ENCODE assay signal across 8 mouse cellular contexts in genomic region chr10:59880029-59880386, GRCm38 (mm10). TPM values are rescaled to one million over a fixed set of nuclear protein-coding genes. Genes with fewer than 3 reads are reported as not detected.
DNase-seq lines count a peak whose midpoint lies in the region; ATAC-seq lines count a peak whose summit lies in the region.

No protein-coding gene starts in this region.

- WGBS in heart, embryonic 14.5 days: under 1% methylated on average over 13 of the region's 13 CpGs
- under 1% methylated on average over 13 of the region's 13 CpGs for WGBS in hindbrain, embryonic 15.5 days
- under 1% methylated on average over 13 of the region's 13 CpGs for WGBS in midbrain, embryonic 11.5 days

- peak overlapping the region; percentile 98 for H3K9ac ChIP-seq in heart, embryonic 14.5 days (ENCODE audit: low read length)
- peak overlapping the region; percentile 82 for H3K9ac ChIP-seq in hindbrain, embryonic 15.5 days
- peak overlapping the region; percentile 100 for H3K9ac ChIP-seq in midbrain, embryonic 11.5 days (ENCODE audit: low read length)

- no peaks in the 10 kb centered on the region for H3K9me3 ChIP-seq in heart, embryonic 14.5 days (ENCODE audit: control insufficient read depth, low read length)
- H3K9me3 ChIP-seq in hindbrain, embryonic 15.5 days: no peaks in the 10 kb centered on the region
- H3K9me3 ChIP-seq in midbrain, embryonic 11.5 days (ENCODE audit: control insufficient read depth, low read length): no peaks in the 10 kb centered on the region

- ATAC-seq in heart, embryonic 14.5 days (ENCODE audit: insufficient number of reproducible peaks, insufficient read depth, low FRiP score, low read depth): peak; percentile 15; the same call in 1 of the 2 replicates
- ATAC-seq in activated CD4-positive, CD25-positive, alpha-beta regulatory T cell, adult 4 months: peak; percentile 4
- peak; percentile 72 for ATAC-seq in hindbrain, embryonic 15.5 days (ENCODE audit: low FRiP score, low read depth)
- ATAC-seq in midbrain, embryonic 11.5 days (ENCODE audit: low FRiP score): no peak; the same call in 1 of the 2 replicates

- H3K4me2 ChIP-seq in heart, embryonic 14.5 days (ENCODE audit: low read length): peak overlapping the region; percentile 90
- peak overlapping the region; percentile 77 for H3K4me2 ChIP-seq in hindbrain, embryonic 15.5 days
- peak overlapping the region; percentile 85 for H3K4me2 ChIP-seq in midbrain, embryonic 11.5 days

- DNase-seq in heart, postnatal 10 days: no peak
- no peak for DNase-seq in midbrain, embryonic 11.5 days (ENCODE audit: low spot score, missing footprints)
- DNase-seq in urinary bladder, postnatal 14 days (ENCODE audit: low spot score): no peak
- DNase-seq in right cerebral cortex, postnatal 36 days (ENCODE audit: low spot score in 2 of 2): no peak
- DNase-seq in thymus, postnatal 36 days: no peak

- H3K4me1 ChIP-seq in heart, embryonic 14.5 days (ENCODE audit: control insufficient read depth in 2 of 2, insufficient read depth in 2 of 2, low read length in 2 of 2): peaks cover 2 to 10% of the 10 kb centered on the region in 2 experiments; a peak in 3 of 4 replicates
- peaks cover 20% of the 10 kb centered on the region for H3K4me1 ChIP-seq in hindbrain, embryonic 15.5 days (replicated peaks)
- H3K4me1 ChIP-seq in midbrain, embryonic 11.5 days (ENCODE audit: control insufficient read depth, insufficient read depth, low read length): peaks cover 7% of the 10 kb centered on the region

- peak overlapping the region; percentile 96 to 100 for H3K27ac ChIP-seq in heart, embryonic 14.5 days (replicated peaks in 1 of 2; ENCODE audit: control insufficient read depth in 1 of 2, insufficient read depth in 1 of 2, low read depth in 2 of 2, low read length in 2 of 2)
- peak overlapping the region; percentile 100 for H3K27ac ChIP-seq in hindbrain, embryonic 15.5 days (replicated peaks)
- H3K27ac ChIP-seq in midbrain, embryonic 11.5 days (ENCODE audit: low read depth, low read length): peak overlapping the region; percentile 100

- no peaks in the 10 kb centered on the region for H3K27me3 ChIP-seq in heart, embryonic 14.5 days (ENCODE audit: control insufficient read depth, insufficient read depth, low read length)
- H3K27me3 ChIP-seq in hindbrain, embryonic 15.5 days: no peaks in the 10 kb centered on the region
- no peaks in the 10 kb centered on the region for H3K27me3 ChIP-seq in midbrain, embryonic 11.5 days (ENCODE audit: control insufficient read depth, insufficient read depth, low read length)

- peak overlapping the region; percentile 74 to 97 for H3K4me3 ChIP-seq in heart, embryonic 14.5 days (ENCODE audit: control insufficient read depth in 1 of 2, insufficient read depth in 1 of 2, low read depth in 1 of 2, low read length in 2 of 2)
- peak overlapping the region; percentile 87 for H3K4me3 ChIP-seq in hindbrain, embryonic 15.5 days
- H3K4me3 ChIP-seq in midbrain, embryonic 11.5 days (ENCODE audit: low read depth, low read length): peak overlapping the region; percentile 91

- intact Hi-C loops in heart, postnatal 10 days (cut with DNase I): no loop called here

- peaks cover 10% of the 10 kb centered on the region; the same call in 1 of the 2 replicates for H3K36me3 ChIP-seq in heart, embryonic 14.5 days (ENCODE audit: control insufficient read depth, insufficient read depth, low read length)
- no peaks in the 10 kb centered on the region for H3K36me3 ChIP-seq in hindbrain, embryonic 15.5 days
- no peaks in the 10 kb centered on the region for H3K36me3 ChIP-seq in midbrain, embryonic 11.5 days (ENCODE audit: control insufficient read depth, insufficient read depth, low read length)

RNA-seq across cellular contexts. Expression of gene Dnajb12, which starts 0.7 kb away (rescaled TPM):
- 26.9 and 28.6 TPM in 2 replicates for polyA plus RNA-seq in heart, embryonic 14.5 days (2014; fragmentation: Nextera tagmentation; extraction: Ambion mirVana)
- 10 to 100 TPM; 35.2 to 41.9 TPM for total RNA-seq in heart, postnatal 10 days (2021)
- polyA plus RNA-seq in activated CD4-positive, CD25-positive, alpha-beta regulatory T cell, adult 4 months (2017; shearing (Covaris generic)): 10 to 100 TPM; 18.4 to 20.7 TPM
- polyA plus RNA-seq in hindbrain, embryonic 15.5 days (2015; fragmentation: Nextera tagmentation; extraction: Ambion mirVana): 18.6 and 24.6 TPM in 2 replicates
- 21.0 and 22.4 TPM in 2 replicates for polyA plus RNA-seq in midbrain, embryonic 11.5 days (2014; fragmentation: Nextera tagmentation; extraction: Ambion mirVana)
